Mouse (Mus musculus) embryonic facial prominence, embryonic 13.5 days (tissue): ENCODE measurements at regions not wholly inside any gene's neighbourhood (a gene's known extent, or its start where the extent isn't known, plus 50 kb on each side); places are given as distances from the start of the nearest gene placed in this dataset.

Source experiments
- ATAC-seq: fragments of 200-750 bp; cut with Nextera tagmentation; 2 replicates; pipeline ENCODE4 v1.8.0; 2017; ENCODE audit warnings: low read depth; ENCODE audit not compliant: insufficient number of reproducible peaks, insufficient read depth, low FRiP score, low TSS enrichment
- H3K27ac ChIP-seq: fragments of 300-500 bp; sonication (generic); 2 replicates; pipeline ENCODE4 v1.5.1; 2015; ENCODE audit warnings: moderate library complexity, mild to moderate bottlenecking, inconsistent platforms
- H3K27me3 ChIP-seq: fragments of 300-500 bp; sonication (generic); 2 replicates; pipeline ENCODE4 v1.6.1; 2015; ENCODE audit warnings: mild to moderate bottlenecking, inconsistent platforms
- H3K36me3 ChIP-seq: fragments of 300-500 bp; sonication (generic); 2 replicates; pipeline ENCODE4 v1.6.1; 2015; ENCODE audit warnings: mild to moderate bottlenecking, inconsistent platforms
- H3K4me1 ChIP-seq: fragments of 300-500 bp; sonication (generic); 2 replicates; pipeline ENCODE4 v1.6.1; 2015; ENCODE audit warnings: inconsistent platforms
- H3K4me2 ChIP-seq: fragments of 300-500 bp; sonication (generic); 2 replicates; pipeline ENCODE4 v1.6.1; 2015; ENCODE audit warnings: moderate library complexity, mild to moderate bottlenecking, inconsistent platforms
- H3K4me3 ChIP-seq: fragments of 300-500 bp; sonication (generic); 2 replicates; pipeline ENCODE4 v1.5.1; 2015; ENCODE audit warnings: mild to moderate bottlenecking, inconsistent platforms
- H3K9ac ChIP-seq: fragments of 300-500 bp; sonication (generic); 2 replicates; pipeline ENCODE4 v1.6.1; 2015; ENCODE audit warnings: mild to moderate bottlenecking, inconsistent platforms
- H3K9me3 ChIP-seq: fragments of 300-500 bp; sonication (generic); 2 replicates; pipeline ENCODE4 v1.6.1; 2016; ENCODE audit warnings: inconsistent platforms
- WGBS: fragments of 180-500 bp; shearing (Covaris S2); methylation state at CpG from one replicate; pipeline ENCODE4 v1.1.7; 2015; ENCODE audit warnings: mixed read lengths; 5-methylcytosine and 5-hydroxymethylcytosine counted together

GRCm38 (mm10) chr5:111869011-111869410 lies 135.3 kb downstream of the Gm26897 start:
- Histone ChIP-seq H3K27ac (no peak overlapping the region), H3K9ac (no peak overlapping the region), H3K4me2 (no peak overlapping the region), H3K4me1 (peaks cover 11% of the 10 kb centered on the region; the same call in 1 of the 2 replicates), H3K4me3 (no peak overlapping the region), H3K36me3 (peaks cover 7% of the 10 kb centered on the region; the same call in 1 of the 2 replicates), H3K27me3 (no peaks in the 10 kb centered on the region; the same call in 1 of the 2 replicates), H3K9me3 (peaks cover 30% of the 10 kb centered on the region)
- ATAC-seq, result no peak
- 49% methylated on average over 12 of the region's 12 CpGs for WGBS

GRCm38 (mm10) chr5:111877165-111877793 lies 143.6 kb downstream of the Gm26897 start:
- no peak overlapping the region for H3K9ac ChIP-seq
- peak overlapping the region; percentile 87 for H3K27ac ChIP-seq

GRCm38 (mm10) chr5:111879044-111879443 lies 145.3 kb downstream of the Gm26897 start:
- no peaks in the 10 kb centered on the region for H3K36me3 ChIP-seq
- no peak for ATAC-seq
- H3K27ac ChIP-seq, result no peak overlapping the region

More at GRCm38 (mm10) chr5:111877165-111877793, 143.6 kb downstream of the Gm26897 start:
- Histone ChIP-seq H3K36me3 (no peaks in the 10 kb centered on the region), H3K4me1 (peaks cover 42% of the 10 kb centered on the region), H3K27me3 (no peaks in the 10 kb centered on the region), H3K4me3 (no peak overlapping the region), H3K4me2 (peak overlapping the region; percentile 39), H3K9me3 (peaks cover 12% of the 10 kb centered on the region)
- WGBS, result 1% methylated on average over 8 of the region's 8 CpGs
- no peak; the same call in 1 of the 2 replicates for ATAC-seq

GRCm38 (mm10) chr5:111880268-111880667 lies 146.5 kb downstream of the Gm26897 start:
- Histone ChIP-seq H3K4me1 (peaks cover 42% of the 10 kb centered on the region), H3K27ac (no peak overlapping the region), H3K4me3 (no peak overlapping the region), H3K9me3 (no peaks in the 10 kb centered on the region), H3K9ac (no peak overlapping the region), H3K4me2 (no peak overlapping the region), H3K27me3 (no peaks in the 10 kb centered on the region), H3K36me3 (no peaks in the 10 kb centered on the region)
- 77% methylated on average over 2 of the region's 2 CpGs for WGBS
- ATAC-seq, result no peak

More at GRCm38 (mm10) chr5:111879044-111879443, 145.3 kb downstream of the Gm26897 start:
- H3K27me3 ChIP-seq, result no peaks in the 10 kb centered on the region
- H3K4me3 ChIP-seq, result no peak overlapping the region
- no peaks in the 10 kb centered on the region; the same call in 1 of the 2 replicates for H3K9me3 ChIP-seq
- no peak overlapping the region for H3K9ac ChIP-seq
- peaks cover 42% of the 10 kb centered on the region for H3K4me1 ChIP-seq
- H3K4me2 ChIP-seq, result no peak overlapping the region

- no peak overlapping the region for H3K4me3 ChIP-seq
- 26% methylated on average over 5 of the region's 5 CpGs for WGBS
- ATAC-seq, result no peak
These were observed 147.8 kb downstream of the Gm26897 start for GRCm38 (mm10) chr5:111881517-111881916.

GRCm38 (mm10) chr5:111887281-111887680 lies 153.6 kb downstream of the Gm26897 start:
- Histone ChIP-seq H3K27me3 (no peaks in the 10 kb centered on the region), H3K4me1 (peaks cover 62% of the 10 kb centered on the region), H3K36me3 (no peaks in the 10 kb centered on the region), H3K4me3 (no peak overlapping the region), H3K4me2 (no peak overlapping the region), H3K27ac (peak overlapping the region; percentile 16; the same call in 1 of the 2 replicates), H3K9me3 (no peaks in the 10 kb centered on the region), H3K9ac (0 out of 2 replicates have a peak overlapping the region, but pooled peaks have one; percentile 32)
- 36% methylated on average over 4 of the region's 4 CpGs for WGBS
- no peak for ATAC-seq

More at GRCm38 (mm10) chr5:111881517-111881916, 147.8 kb downstream of the Gm26897 start:
- H3K9ac ChIP-seq, result no peak overlapping the region
- no peak overlapping the region for H3K4me2 ChIP-seq
- H3K4me1 ChIP-seq, result peaks cover 44% of the 10 kb centered on the region
- H3K27me3 ChIP-seq, result no peaks in the 10 kb centered on the region
- H3K36me3 ChIP-seq, result no peaks in the 10 kb centered on the region
- no peaks in the 10 kb centered on the region for H3K9me3 ChIP-seq
- peak overlapping the region; percentile 77 for H3K27ac ChIP-seq

GRCm38 (mm10) chr5:111890800-111891199 lies 157.1 kb downstream of the Gm26897 start:
- H3K27me3 ChIP-seq, result no peaks in the 10 kb centered on the region
- H3K9me3 ChIP-seq, result no peaks in the 10 kb centered on the region
- no peak overlapping the region for H3K9ac ChIP-seq
- no peaks in the 10 kb centered on the region for H3K36me3 ChIP-seq
- peak; percentile 78 for ATAC-seq
- H3K4me3 ChIP-seq, result no peak overlapping the region
- peak overlapping the region; percentile 98 for H3K27ac ChIP-seq
- peaks cover 90% of the 10 kb centered on the region for H3K4me1 ChIP-seq
- WGBS, result 3% methylated on average over 7 of the region's 7 CpGs
- H3K4me2 ChIP-seq, result peak overlapping the region; percentile 32; the same call in 1 of the 2 replicates

GRCm38 (mm10) chr5:111891261-111891693 lies 157.6 kb downstream of the Gm26897 start:
- no peaks in the 10 kb centered on the region for H3K27me3 ChIP-seq
- H3K27ac ChIP-seq, result peak overlapping the region; percentile 98
- H3K4me1 ChIP-seq, result peaks cover 85% of the 10 kb centered on the region
- H3K4me2 ChIP-seq, result peak overlapping the region; percentile 32; the same call in 1 of the 2 replicates
- no peaks in the 10 kb centered on the region for H3K36me3 ChIP-seq
- no peak overlapping the region for H3K4me3 ChIP-seq
- ATAC-seq, result peak; percentile 29
- 29% methylated on average over 8 of the region's 8 CpGs for WGBS
- no peaks in the 10 kb centered on the region for H3K9me3 ChIP-seq
- peak overlapping the region; percentile 52; the same call in 1 of the 2 replicates for H3K9ac ChIP-seq

- ATAC-seq, result no peak
- H3K4me2 ChIP-seq, result no peak overlapping the region
- H3K27ac ChIP-seq, result peak overlapping the region; percentile 98
- H3K36me3 ChIP-seq, result no peaks in the 10 kb centered on the region
- no peak overlapping the region for H3K4me3 ChIP-seq
- peaks cover 75% of the 10 kb centered on the region for H3K4me1 ChIP-seq
- 56% methylated on average over 3 of the region's 3 CpGs for WGBS
- H3K27me3 ChIP-seq, result no peaks in the 10 kb centered on the region
- no peak overlapping the region for H3K9ac ChIP-seq
- H3K9me3 ChIP-seq, result no peaks in the 10 kb centered on the region
These were observed 159.2 kb downstream of the Gm26897 start for GRCm38 (mm10) chr5:111892956-111893355.

- H3K4me3 ChIP-seq, result peak overlapping the region; percentile 25
- H3K9me3 ChIP-seq, result no peaks in the 10 kb centered on the region
- peak; percentile 86 for ATAC-seq
- peak overlapping the region; percentile 55 for H3K4me2 ChIP-seq
- H3K27me3 ChIP-seq, result no peaks in the 10 kb centered on the region
- H3K36me3 ChIP-seq, result no peaks in the 10 kb centered on the region
- peak overlapping the region; percentile 98 for H3K27ac ChIP-seq
- peaks cover 73% of the 10 kb centered on the region for H3K4me1 ChIP-seq
- H3K9ac ChIP-seq, result 0 out of 2 replicates have a peak overlapping the region, but pooled peaks have one; percentile 27
- WGBS, result under 1% methylated on average over 11 of the region's 11 CpGs
These were observed 160.2 kb downstream of the Gm26897 start for GRCm38 (mm10) chr5:111893905-111894311.

GRCm38 (mm10) chr5:111897568-111897967 lies 163.8 kb downstream of the Gm26897 start:
- peaks cover 7% of the 10 kb centered on the region; the same call in 1 of the 2 replicates for H3K27me3 ChIP-seq
- WGBS, result 61% methylated on average over 4 of the region's 4 CpGs
- H3K36me3 ChIP-seq, result no peaks in the 10 kb centered on the region
- H3K9ac ChIP-seq, result no peak overlapping the region
- no peak overlapping the region for H3K4me3 ChIP-seq
- no peak for ATAC-seq
- H3K27ac ChIP-seq, result no peak overlapping the region
- H3K9me3 ChIP-seq, result no peaks in the 10 kb centered on the region
- peaks cover 45% of the 10 kb centered on the region for H3K4me1 ChIP-seq
- H3K4me2 ChIP-seq, result no peak overlapping the region

GRCm38 (mm10) chr5:111898482-111898881 lies 164.8 kb downstream of the Gm26897 start:
- Histone ChIP-seq H3K4me1 (peaks cover 36% of the 10 kb centered on the region), H3K4me3 (no peak overlapping the region), H3K27ac (no peak overlapping the region), H3K36me3 (no peaks in the 10 kb centered on the region), H3K4me2 (no peak overlapping the region), H3K27me3 (peaks cover 7% of the 10 kb centered on the region; the same call in 1 of the 2 replicates), H3K9ac (no peak overlapping the region), H3K9me3 (no peaks in the 10 kb centered on the region)
- WGBS, result 61% methylated on average over 12 of the region's 12 CpGs
- ATAC-seq, result no peak
